ENCODE assay signal across 8 mouse cellular contexts in the genomic region with DNA sequence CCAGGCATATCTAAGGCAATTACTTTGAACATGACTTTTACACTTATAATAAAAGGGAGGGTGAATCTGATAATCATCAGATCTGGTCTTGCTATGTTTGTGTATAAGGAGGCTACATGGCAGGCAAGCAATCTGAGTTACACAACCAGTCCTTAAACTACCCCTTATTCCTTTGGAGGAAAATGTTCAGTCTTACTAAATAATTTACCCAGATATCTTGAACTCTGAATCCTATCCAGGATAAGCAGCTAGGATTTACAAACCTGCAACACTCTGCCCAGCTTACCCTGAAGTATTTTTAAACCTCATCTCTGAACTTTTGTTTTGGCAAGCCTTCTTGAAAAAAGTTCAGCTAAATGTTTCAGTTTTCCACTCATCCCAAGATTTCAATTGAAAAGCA. TPM values are rescaled to one million over a fixed set of nuclear protein-coding genes. Genes with fewer than 3 reads are reported as not detected.
DNase-seq lines count a peak whose midpoint lies in the region; ATAC-seq lines count a peak whose summit lies in the region.

No protein-coding gene starts in this region.

- intact Hi-C loops in heart, postnatal 14 days (cut with DNase I), result loop anchor here (10.0 kb wide), 1 partner anchor 248 kb away; no protein-coding TSS in a partner anchor

- no peak for DNase-seq in heart, postnatal 14 days
- DNase-seq in NIH3T3 (ENCODE audit: low read depth), result peak; percentile 29
- DNase-seq in midbrain, embryonic 11.5 days (ENCODE audit: low spot score, missing footprints), result peak; percentile 84
- no peak for DNase-seq in natural killer cell, adult 2 months (ENCODE audit: low spot score in 2 of 2)
- DNase-seq in layer of hippocampus, postnatal 36 days, result no peak

- no peaks in the 10 kb centered on the region for H3K9me3 ChIP-seq in heart, embryonic 16.5 days (replicated peaks; ENCODE audit: control insufficient read depth, low read length)
- no peaks in the 10 kb centered on the region for H3K9me3 ChIP-seq in hindbrain, embryonic 13.5 days
- H3K9me3 ChIP-seq in midbrain, embryonic 11.5 days (ENCODE audit: control insufficient read depth, low read length), result no peaks in the 10 kb centered on the region

- H3K4me1 ChIP-seq in heart, embryonic 16.5 days (ENCODE audit: control insufficient read depth, insufficient read depth, low read length), result peaks cover 22% of the 10 kb centered on the region
- peaks cover 37% of the 10 kb centered on the region for H3K4me1 ChIP-seq in hindbrain, embryonic 13.5 days (replicated peaks)
- peaks cover 14% of the 10 kb centered on the region; the same call in 1 of the 2 replicates for H3K4me1 ChIP-seq in midbrain, embryonic 11.5 days (ENCODE audit: control insufficient read depth, insufficient read depth, low read length)

- H3K4me3 ChIP-seq in heart, embryonic 16.5 days (ENCODE audit: low read length), result peak overlapping the region; percentile 99
- peak overlapping the region; percentile 97 for H3K4me3 ChIP-seq in hindbrain, embryonic 13.5 days
- H3K4me3 ChIP-seq in midbrain, embryonic 11.5 days (ENCODE audit: low read depth, low read length), result peak overlapping the region; percentile 97; the same call in 1 of the 2 replicates

- no peak for ATAC-seq in heart, embryonic 16.5 days (replicated peaks; ENCODE audit: extremely low read depth, insufficient read depth, low FRiP score)
- ATAC-seq in hindbrain, embryonic 13.5 days (ENCODE audit: low FRiP score), result no peak
- no peak for ATAC-seq in midbrain, embryonic 11.5 days (ENCODE audit: low FRiP score)
- no peak for ATAC-seq in activated CD4-positive, CD25-positive, alpha-beta regulatory T cell, adult 4 months

- peak overlapping the region; percentile 94 for H3K4me2 ChIP-seq in heart, embryonic 16.5 days (ENCODE audit: low read depth, low read length)
- H3K4me2 ChIP-seq in hindbrain, embryonic 13.5 days, result peak overlapping the region; percentile 91
- H3K4me2 ChIP-seq in midbrain, embryonic 11.5 days, result peak overlapping the region; percentile 73

- peak overlapping the region; percentile 12; the same call in 1 of the 2 replicates for H3K9ac ChIP-seq in heart, embryonic 16.5 days (ENCODE audit: low read length)
- 0 out of 2 replicates have a peak overlapping the region, but pooled peaks have one; percentile 35 for H3K9ac ChIP-seq in hindbrain, embryonic 13.5 days
- H3K9ac ChIP-seq in midbrain, embryonic 11.5 days (ENCODE audit: low read length), result peak overlapping the region; percentile 13; the same call in 1 of the 2 replicates

- H3K27ac ChIP-seq in heart, embryonic 16.5 days (ENCODE audit: low read length), result no peak overlapping the region; the same call in 1 of the 2 replicates
- H3K27ac ChIP-seq in hindbrain, embryonic 13.5 days, result no peak overlapping the region
- H3K27ac ChIP-seq in midbrain, embryonic 11.5 days (ENCODE audit: low read depth, low read length), result no peak overlapping the region

- no peaks in the 10 kb centered on the region for H3K36me3 ChIP-seq in heart, embryonic 16.5 days (ENCODE audit: control insufficient read depth, insufficient read depth)
- H3K36me3 ChIP-seq in hindbrain, embryonic 13.5 days, result no peaks in the 10 kb centered on the region
- no peaks in the 10 kb centered on the region for H3K36me3 ChIP-seq in midbrain, embryonic 11.5 days (ENCODE audit: control insufficient read depth, insufficient read depth, low read length)

- H3K27me3 ChIP-seq in heart, embryonic 16.5 days (ENCODE audit: control insufficient read depth, insufficient read depth, low read length), result no peaks in the 10 kb centered on the region
- H3K27me3 ChIP-seq in hindbrain, embryonic 13.5 days, result no peaks in the 10 kb centered on the region
- H3K27me3 ChIP-seq in midbrain, embryonic 11.5 days (ENCODE audit: control insufficient read depth, insufficient read depth, low read length), result no peaks in the 10 kb centered on the region

RNA-seq across cellular contexts. Expression of gene Tra2b, which starts 2.7 kb away (rescaled TPM):
- polyA plus RNA-seq in heart, embryonic 16.5 days (2015; fragmentation: Nextera tagmentation; extraction: Ambion mirVana), result 201 and 229 TPM in 2 replicates
- 10 to 100 TPM; 51.9 to 62.9 TPM for total RNA-seq in heart, postnatal 14 days (2021)
- 304 and 307 TPM in 2 replicates for polyA plus RNA-seq in hindbrain, embryonic 13.5 days (2015; fragmentation: Nextera tagmentation; extraction: Ambion mirVana)
- 473 and 513 TPM in 2 replicates for polyA plus RNA-seq in midbrain, embryonic 11.5 days (2014; fragmentation: Nextera tagmentation; extraction: Ambion mirVana)
- polyA plus RNA-seq in activated CD4-positive, CD25-positive, alpha-beta regulatory T cell, adult 4 months (2017; shearing (Covaris generic)), result 100 to 1,000 TPM; 191 to 329 TPM
- 10 to 100 TPM; 80.7 to 91.2 TPM for total RNA-seq in layer of hippocampus, postnatal 36 days (2021)

Comparison
In these comparisons a context has a peak if more than half of its experiments do, and no peak if none do; other contexts are left out.
1. DNase-seq: peak in NIH3T3 (single experiment) and midbrain, embryonic 11.5 days (single experiment); none in heart, postnatal 14 days (0 of 2), natural killer cell, adult 2 months (0 of 2) and layer of hippocampus, postnatal 36 days (0 of 2).
2. Peak in every context shown above with its lines, with median percentiles within 50 percentile points of each other: H3K4me2 ChIP-seq, H3K4me3 ChIP-seq and H3K9ac ChIP-seq.